Mouse (Mus musculus) retina, postnatal 1 day (tissue): ENCODE results near the gene Eif4e3.
A peak's percentile ranks its signal among the peaks of the same experiment; 100 is the strongest.

Source experiments
- DNase-seq: peaks from one replicate; pipeline ENCODE4 v3.0.0-alpha.2; 2012

Eif4e3 gene

GRCm38 (mm10) chr6:99666318-99667171, at the start of gene Eif4e3, which contains the start of gene Gm20696:
Gene Eif4e3 (minus strand): TSS chr6:99666771.
Gene Gm20696 (minus strand): TSS chr6:99666797.
- peak; percentile 79 for DNase-seq

DNA sequence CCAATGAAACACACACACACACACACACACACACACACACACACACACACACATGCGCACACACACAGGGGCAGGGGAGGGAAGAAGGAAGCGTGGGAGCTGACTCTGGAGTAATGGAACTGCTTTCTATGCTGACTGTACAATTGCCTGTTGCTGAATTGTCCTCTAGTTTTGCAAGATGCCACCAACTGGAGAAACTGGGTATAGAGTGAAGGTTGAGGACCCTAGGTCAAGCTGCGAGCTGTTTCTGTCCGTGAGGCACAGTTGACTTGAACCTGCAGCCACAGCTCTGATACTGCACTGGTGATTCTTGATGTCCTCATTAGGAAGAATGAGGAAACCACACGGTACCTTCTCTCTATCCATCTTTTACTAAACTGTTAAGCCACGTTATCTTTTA, 49.3 kb upstream of the Eif4e3 start:
- DNase-seq = no peak

- no peak for DNase-seq
Observed at GRCm38 (mm10) chr6:99715191-99715590, 48.6 kb upstream of the Eif4e3 start.

DNA sequence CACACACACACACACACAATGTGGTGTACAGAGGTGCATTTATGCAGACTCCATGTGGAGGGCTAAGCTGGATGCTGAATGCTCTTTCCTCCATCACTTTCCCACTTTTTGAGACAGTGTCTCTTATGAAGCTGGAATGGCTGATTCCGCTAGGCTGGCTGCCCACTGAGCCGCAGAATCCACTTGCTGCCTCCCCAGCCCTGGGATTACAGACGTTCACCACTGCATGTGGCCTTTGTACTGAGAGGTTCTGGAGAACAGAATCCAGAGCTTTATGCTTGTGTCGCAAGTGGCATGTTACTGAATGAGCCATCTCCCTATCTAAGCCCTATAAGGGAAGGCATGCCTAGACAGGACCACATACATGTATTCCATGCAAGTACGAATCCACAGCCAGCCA, 46.7 kb upstream of the Eif4e3 start:
- no peak for DNase-seq

DNA sequence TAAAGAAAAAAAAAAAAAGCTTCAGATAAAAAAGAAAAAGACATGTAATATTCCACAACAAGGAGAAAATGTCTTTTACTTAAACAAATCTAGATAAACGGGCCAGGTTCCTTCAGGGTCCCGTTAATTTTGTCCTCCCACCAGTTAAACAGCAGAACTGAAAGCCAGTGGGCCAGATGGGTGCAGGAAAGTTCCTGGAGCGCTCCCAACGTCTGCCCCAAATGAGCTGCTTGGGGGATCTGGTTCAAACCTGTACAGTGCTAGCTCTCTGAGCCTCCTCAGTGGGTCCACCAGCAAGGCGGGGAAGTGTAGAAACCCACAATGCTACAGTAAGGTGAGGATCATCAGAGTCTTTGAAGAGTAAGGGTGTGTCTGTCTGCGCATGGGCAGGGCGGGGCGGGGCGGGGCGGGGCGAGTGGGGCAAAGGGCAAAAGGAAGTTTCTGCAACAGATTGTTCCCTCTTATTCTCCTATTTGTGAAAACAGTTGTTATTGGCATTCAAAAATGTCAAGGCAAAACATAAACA, 45.1 kb upstream of the Eif4e3 start:
- DNase-seq = no peak

DNA sequence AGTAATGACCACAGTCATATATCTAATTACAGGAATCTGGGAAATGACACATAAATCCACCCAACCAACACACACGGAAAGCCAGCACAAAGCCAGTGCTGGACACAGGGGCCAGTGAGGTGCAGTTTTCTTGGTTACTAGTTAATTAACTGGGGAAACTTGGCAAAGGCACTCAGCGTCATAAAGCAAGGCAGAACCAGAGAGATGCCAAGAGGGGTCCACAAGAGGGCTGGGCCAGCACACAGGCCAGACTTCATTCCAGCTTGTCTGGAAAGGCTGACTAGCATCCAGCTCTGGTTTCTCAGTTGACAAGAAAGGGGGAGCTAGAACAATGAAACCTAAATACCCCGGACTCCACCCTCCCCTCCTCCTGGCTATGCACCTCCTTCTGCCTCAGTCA, 33.9 kb upstream of the Eif4e3 start:
- DNase-seq = no peak

- no peak for DNase-seq
Observed at GRCm38 (mm10) chr6:99692916-99693841, 26.6 kb upstream of the Eif4e3 start.

- DNase-seq = peak; percentile 67
Observed at GRCm38 (mm10) chr6:99692206-99692915, 25.8 kb upstream of the Eif4e3 start, which contains the start of gene Gpr27. Gene Gpr27 (plus strand): TSS chr6:99692679.

DNA sequence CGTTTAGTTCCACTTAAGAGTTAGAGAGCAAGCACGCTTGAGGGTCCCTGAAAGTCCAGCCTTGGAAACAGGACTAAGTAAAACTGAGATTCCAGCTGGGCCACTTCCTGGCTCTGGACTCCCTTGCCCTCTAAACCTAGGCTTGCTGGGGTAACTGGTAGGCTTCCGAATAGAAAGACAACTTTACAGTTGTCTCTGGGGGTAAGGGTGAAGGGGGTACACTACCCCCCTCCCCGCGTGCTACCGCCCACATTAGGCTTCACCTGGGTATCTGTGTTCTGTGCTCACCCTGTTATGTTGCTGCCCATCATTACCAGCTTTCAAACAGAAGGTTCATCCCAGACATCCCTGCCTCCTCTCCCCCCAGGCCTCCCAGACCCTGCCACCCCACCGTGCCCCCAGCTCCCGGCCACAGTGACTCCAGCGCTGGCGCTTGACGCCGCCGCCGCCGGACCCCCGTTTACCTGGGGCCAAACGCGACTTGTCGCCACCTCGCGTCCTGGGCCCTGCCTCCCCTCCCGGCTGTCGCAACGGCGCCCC, 25.2 kb upstream of the Eif4e3 start:
- no peak for DNase-seq

DNA sequence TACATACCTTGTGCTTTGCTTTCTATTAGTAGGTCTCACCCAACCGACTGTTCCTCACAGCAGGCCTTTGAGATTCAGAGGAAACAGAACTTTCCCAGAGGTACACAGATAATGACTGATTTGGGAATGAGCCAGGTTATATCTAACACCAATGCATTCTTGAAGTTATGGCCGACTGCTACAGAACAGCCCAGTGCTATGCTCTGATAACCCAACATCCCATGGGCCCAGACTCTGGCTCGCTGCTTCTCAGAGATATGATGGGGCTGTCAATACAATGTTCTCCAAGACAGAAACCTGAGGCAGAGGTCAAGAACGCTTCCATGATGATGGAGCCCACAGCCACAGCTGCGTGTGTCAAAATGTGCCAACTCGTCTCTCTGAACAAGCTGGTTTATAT, 21.9 kb upstream of the Eif4e3 start:
- no peak for DNase-seq

GRCm38 (mm10) chr6:99684899-99685298, 18.3 kb upstream of the Eif4e3 start:
- peak; percentile 49 for DNase-seq

GRCm38 (mm10) chr6:99683974-99684373, 17.4 kb upstream of the Eif4e3 start:
- DNase-seq = no peak

- no peak for DNase-seq
Observed at GRCm38 (mm10) chr6:99678108-99678507, 11.5 kb upstream of the Eif4e3 start.

DNA sequence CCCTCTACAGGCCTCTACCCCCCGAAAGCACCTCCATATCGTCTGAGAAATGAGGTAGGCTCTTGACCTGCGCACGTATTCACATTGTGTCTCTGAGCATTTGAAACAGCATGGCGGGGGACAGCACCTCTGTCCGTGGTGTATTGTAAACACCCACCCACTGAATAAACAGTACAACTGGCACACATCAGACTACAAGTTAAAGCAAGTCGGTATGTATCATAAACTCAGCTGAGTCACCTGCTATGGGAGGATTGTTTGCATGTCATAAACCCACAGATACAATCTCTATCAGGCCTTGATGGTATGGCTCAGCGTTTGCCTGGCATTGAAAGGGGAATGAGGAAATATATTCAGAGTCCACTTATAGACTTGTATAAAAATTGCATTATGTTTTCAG, 10.8 kb upstream of the Eif4e3 start:
- no peak for DNase-seq

DNA sequence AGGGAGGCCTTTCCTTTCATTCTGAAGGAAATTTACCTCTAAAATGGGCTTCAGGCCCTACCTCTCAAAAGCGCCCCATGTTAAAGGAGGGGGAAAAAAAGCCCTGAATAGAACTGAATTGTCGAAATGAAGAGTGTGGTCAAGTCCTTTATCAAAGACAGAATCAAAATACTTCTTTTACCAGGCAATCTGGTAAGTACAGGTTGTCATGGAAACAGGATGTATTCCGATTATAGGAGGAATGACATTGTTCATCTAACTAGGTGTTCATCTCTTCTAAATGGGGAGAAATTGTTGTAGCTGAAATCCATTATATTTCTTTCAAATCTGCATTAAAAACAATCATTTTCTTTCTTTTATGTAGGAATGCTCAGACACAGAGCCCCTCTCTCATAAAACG, 7.9 kb upstream of the Eif4e3 start:
- DNase-seq = no peak

- no peak for DNase-seq
Observed at GRCm38 (mm10) chr6:99671768-99672167, 5.2 kb upstream of the Eif4e3 start.

- peak; percentile 78 for DNase-seq
Observed at GRCm38 (mm10) chr6:99670481-99671119, 4.0 kb upstream of the Eif4e3 start.

DNA sequence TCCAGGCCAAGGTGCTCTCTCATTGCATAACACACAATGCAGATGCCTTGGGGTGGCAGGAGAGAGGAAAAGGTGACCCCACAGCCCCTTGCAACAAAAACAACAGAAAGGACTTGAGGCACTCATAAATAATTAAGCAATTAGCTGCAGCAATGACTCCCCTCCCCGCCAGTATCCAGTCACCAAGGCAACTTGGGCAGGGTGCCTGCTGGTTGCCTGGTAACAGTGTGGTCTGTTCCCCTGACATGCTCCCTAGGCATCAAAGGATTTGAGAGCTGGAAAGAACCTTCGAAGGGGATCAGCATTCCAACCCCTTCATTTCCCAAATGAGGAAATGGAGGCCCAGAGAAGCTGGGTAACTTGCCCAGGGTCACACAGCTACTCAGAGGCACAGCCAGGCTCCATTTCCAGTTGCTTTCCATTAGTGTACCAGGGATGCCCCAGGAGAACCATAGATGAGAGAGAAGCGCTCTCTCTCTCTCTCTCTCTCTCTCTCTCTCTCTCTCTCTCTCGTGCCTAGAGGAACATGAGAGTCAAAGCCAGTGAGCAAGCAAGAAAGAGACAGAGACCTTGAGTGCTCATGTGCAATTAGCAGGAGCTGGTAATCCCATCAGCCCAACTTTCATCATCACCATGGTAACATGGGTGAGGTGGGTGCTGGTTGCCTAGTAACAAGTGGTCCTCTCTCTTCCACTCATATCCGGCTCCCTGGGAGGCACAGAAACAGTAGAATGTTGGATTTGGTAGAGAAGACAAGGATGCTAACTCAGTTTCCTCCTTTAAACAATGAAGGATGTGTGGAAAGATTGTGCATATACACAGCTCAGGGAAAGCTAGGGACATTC, 3.1 kb upstream of the Eif4e3 start:
- DNase-seq = peak; percentile 80

DNA sequence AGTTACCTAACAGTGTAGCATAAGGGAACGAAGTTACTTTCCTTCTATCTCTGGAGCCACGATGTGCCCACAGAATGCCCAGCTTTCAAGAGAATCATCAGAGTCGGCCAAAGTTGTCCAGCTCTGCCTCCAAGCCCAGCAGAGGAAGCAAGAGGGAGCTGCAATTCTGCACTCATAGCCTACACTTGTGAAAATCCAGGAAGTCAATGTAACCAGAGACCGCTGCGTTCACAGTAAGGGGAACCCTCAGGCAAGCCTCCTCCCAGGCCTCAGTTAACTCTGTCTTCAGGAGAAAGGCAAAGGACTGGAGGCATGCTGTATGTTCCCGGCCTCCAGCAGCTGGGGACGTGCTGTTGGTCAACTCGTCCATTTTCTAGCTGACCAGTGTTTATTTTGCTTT, 719 bp upstream of the Eif4e3 start:
- no peak for DNase-seq

DNA sequence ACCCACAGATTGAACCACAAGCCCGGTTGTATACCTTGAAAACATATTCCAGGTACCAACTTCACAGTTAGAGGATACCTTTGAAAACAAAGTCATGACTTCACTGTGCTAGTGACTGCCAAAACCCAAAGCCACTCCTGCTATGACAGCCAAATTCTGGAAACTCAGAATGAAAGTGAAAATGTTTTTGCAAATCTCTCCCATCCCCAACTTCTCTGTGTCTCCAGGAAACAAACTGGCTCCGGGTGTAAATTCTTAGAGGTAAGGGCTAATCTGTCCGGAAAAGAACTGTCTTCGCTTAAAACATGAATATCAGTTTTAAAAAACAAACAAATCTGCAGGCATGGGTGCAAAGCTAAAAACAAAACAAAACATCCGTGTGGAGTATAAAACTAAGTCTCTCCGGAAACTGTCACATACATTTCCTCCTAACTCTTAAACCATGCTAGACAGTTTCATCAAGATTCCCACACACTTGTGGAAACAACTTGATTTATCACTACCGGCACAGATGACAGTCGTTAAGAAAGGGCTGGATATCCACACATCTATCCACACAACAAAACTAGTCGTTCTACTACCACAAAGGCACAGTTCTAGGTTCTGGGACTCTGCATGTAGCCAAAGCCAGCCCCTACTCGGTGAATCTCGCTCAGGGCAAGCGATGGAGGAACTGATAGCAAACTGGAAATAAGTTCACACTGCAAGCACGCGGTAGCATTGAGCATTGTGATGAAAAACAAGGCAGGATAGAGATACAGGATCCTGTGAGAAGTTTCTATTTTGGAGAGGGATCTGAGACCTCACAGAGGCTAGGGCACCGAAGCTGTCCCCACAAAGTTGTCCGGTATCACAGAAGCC, 884 bp downstream of the Eif4e3 start:
- DNase-seq = peak; percentile 25
